Mouse (Mus musculus): ENCODE results near the gene Mapkbp1. TPM values are rescaled to one million over a fixed set of nuclear protein-coding genes. Genes with fewer than 3 reads are reported as not detected.

The Mapkbp1 gene
- polyA plus RNA-seq, 1 experiment = 0.82 TPM

DNA sequence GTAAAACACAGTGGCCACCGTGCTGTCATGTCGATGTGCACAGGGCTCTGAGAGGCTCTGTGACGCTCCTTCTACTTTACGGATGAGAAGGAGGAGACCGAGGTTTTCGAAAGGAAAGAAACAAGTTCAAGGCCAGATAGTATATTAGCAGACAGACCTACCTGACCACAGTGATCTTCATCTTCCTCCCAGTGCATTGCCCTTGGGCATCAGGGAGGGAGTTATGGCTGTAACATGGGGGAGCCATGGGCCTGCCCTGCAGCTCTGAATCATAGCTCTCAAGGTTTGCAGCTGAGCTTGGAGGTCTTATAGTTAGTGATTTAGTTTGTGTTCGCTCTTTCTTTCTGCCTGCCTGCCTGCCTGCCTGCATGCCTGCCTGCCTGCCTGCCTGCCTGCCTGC, 34.2 kb downstream of the Mapkbp1 start:
- H3K4me3 ChIP-seq (replicated peaks) = no peak overlapping the region
- H3K27me3 ChIP-seq (replicated peaks) = no peaks in the 10 kb centered on the region
- no peaks in the 10 kb centered on the region for H3K9me3 ChIP-seq
- peaks cover 7% of the 10 kb centered on the region for H3K36me3 ChIP-seq (replicated peaks; ENCODE audit: low read length)
- peaks cover 38% of the 10 kb centered on the region for H3K4me1 ChIP-seq
- TF ChIP-seq GATA1 (IDR thresholded peaks at IDR 0.05; ENCODE audit: borderline replicate concordance, low read length) = no peak
- TF ChIP-seq FLI1 (IDR thresholded peaks at IDR 0.05; ENCODE audit: low read length) = no peak

DNA sequence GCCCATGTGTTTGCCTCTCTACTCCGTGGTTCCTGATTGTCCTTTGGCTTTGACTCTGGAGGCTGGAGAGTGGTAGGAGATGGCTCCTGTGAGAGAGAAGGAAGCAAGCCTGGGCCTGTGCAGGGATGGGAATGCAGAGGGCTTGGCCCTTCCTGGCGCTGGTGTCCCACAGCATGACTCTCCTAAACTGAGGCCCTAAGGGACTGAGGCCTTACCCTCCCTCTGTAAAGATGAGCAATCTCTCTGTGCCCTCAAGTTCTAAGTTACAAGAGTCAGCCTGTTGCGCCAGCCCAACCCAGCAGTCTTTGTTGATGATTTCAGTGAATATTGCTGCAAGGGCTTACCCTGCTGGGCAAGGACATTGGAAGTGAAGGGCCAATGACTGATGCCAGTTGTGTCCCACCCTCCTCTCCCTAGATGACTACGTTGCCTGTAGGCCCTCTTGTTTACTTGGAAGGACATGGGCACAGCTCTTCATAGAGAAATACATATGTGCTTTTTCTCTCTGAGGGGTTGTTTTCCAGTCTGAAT, 35.2 kb downstream of the Mapkbp1 start:
- Histone ChIP-seq H3K36me3 (replicated peaks; ENCODE audit: low read length) (peaks cover 10% of the 10 kb centered on the region), H3K9me3 (no peaks in the 10 kb centered on the region), H3K4me1 (peaks cover 29% of the 10 kb centered on the region), H3K4me3 (replicated peaks) (peak overlapping the region; percentile 26), H3K27me3 (replicated peaks) (no peaks in the 10 kb centered on the region)
- TF ChIP-seq FLI1 (IDR thresholded peaks at IDR 0.05; ENCODE audit: low read length) (no peak), GATA1 (IDR thresholded peaks at IDR 0.05; ENCODE audit: borderline replicate concordance, low read length) (no peak)

GRCm38 (mm10) chr2:120008672-120009071, 36.2 kb downstream of the Mapkbp1 start:
- Histone ChIP-seq H3K27me3 (replicated peaks) (peaks cover 3% of the 10 kb centered on the region), H3K4me1 (peaks cover 34% of the 10 kb centered on the region)
- TF ChIP-seq FLI1 (IDR thresholded peaks at IDR 0.05; ENCODE audit: low read length) (no peak), GATA1 (IDR thresholded peaks at IDR 0.05; ENCODE audit: borderline replicate concordance, low read length) (no peak)

GRCm38 (mm10) chr2:120011462-120012200, 39.1 kb downstream of the Mapkbp1 start:
- Histone ChIP-seq H3K36me3 (replicated peaks; ENCODE audit: low read length) (peaks cover 35% of the 10 kb centered on the region), H3K9me3 (no peaks in the 10 kb centered on the region), H3K27me3 (replicated peaks) (peaks cover 3% of the 10 kb centered on the region), H3K4me3 (replicated peaks) (no peak overlapping the region), H3K4me1 (peaks cover 37% of the 10 kb centered on the region)
- no peak for TF ChIP-seq FLI1 (IDR thresholded peaks at IDR 0.05; ENCODE audit: low read length)
- no peak for TF ChIP-seq GATA1 (IDR thresholded peaks at IDR 0.05; ENCODE audit: borderline replicate concordance, low read length)

More at GRCm38 (mm10) chr2:120008672-120009071, 36.2 kb downstream of the Mapkbp1 start:
- H3K4me3 ChIP-seq (replicated peaks) = no peak overlapping the region
- H3K36me3 ChIP-seq (replicated peaks; ENCODE audit: low read length) = peaks cover 20% of the 10 kb centered on the region
- no peaks in the 10 kb centered on the region for H3K9me3 ChIP-seq

DNA sequence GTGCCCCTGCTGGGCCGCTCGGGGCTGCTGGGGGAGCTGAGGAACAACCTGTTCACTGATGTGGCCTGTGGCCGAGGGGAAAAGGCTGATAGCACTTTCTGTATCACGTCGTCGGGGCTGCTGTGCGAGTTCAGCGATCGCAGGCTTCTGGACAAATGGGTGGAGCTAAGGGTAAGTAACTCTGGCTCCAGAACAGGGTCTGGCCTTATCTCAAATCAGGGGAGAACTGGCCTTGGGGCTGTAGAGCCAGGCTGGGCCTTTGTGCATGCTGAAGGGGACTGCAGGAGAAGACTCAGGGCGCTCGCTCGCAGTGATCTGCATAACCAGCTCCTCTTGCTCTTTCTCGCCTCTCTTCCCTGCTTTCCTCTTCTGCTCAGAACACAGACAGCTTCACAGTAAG, 40.4 kb downstream of the Mapkbp1 start:
- Histone ChIP-seq H3K27me3 (replicated peaks) (peaks cover 5% of the 10 kb centered on the region), H3K36me3 (replicated peaks; ENCODE audit: low read length) (peaks cover 48% of the 10 kb centered on the region), H3K9me3 (no peaks in the 10 kb centered on the region), H3K4me3 (replicated peaks) (no peak overlapping the region), H3K4me1 (peaks cover 29% of the 10 kb centered on the region)
- TF ChIP-seq GATA1 (IDR thresholded peaks at IDR 0.05; ENCODE audit: borderline replicate concordance, low read length) (no peak), FLI1 (IDR thresholded peaks at IDR 0.05; ENCODE audit: low read length) (no peak)

DNA sequence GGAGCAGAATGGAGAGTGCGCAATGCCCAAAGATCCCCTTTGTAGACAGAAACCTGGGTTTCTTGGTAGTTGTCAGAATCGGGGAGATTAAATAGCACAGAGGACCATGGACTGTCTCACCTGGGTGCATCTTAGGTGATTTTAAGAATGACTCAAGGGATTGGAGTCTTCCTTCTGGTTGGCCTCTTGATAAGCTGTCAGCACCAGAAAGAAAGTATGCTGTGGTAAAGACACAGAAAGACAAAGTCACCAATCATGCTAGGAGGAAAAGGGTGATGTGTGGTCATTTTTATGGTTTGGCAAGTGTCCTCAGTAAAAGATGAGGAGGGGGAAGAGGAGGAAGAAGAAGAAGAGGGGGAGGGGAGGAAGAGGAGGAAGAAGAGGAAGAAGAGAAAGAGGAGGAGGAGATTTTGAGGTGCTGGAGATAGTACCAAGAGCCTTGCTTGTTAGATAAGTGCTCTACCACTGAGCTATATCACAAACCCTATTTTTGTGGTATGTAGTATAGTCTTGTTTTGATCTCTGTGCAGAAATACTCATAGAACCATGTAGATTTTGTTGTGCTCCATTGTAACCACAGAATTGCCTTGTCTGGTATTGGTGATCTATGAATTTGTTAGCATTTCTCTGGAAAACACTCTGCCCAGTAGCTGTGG, 41.5 kb downstream of the Mapkbp1 start:
- Histone ChIP-seq H3K9me3 (no peaks in the 10 kb centered on the region), H3K36me3 (replicated peaks; ENCODE audit: low read length) (peaks cover 58% of the 10 kb centered on the region), H3K4me3 (replicated peaks) (no peak overlapping the region), H3K27me3 (replicated peaks) (peaks cover 7% of the 10 kb centered on the region), H3K4me1 (peaks cover 24% of the 10 kb centered on the region)
- no peak for TF ChIP-seq GATA1 (IDR thresholded peaks at IDR 0.05; ENCODE audit: borderline replicate concordance, low read length)
- TF ChIP-seq FLI1 (IDR thresholded peaks at IDR 0.05; ENCODE audit: low read length) = no peak

- Histone ChIP-seq H3K4me3 (replicated peaks) (no peak overlapping the region), H3K36me3 (replicated peaks; ENCODE audit: low read length) (peaks cover 73% of the 10 kb centered on the region), H3K4me1 (peaks cover 31% of the 10 kb centered on the region), H3K9me3 (no peaks in the 10 kb centered on the region), H3K27me3 (replicated peaks) (peaks cover 10% of the 10 kb centered on the region)
- TF ChIP-seq FLI1 (IDR thresholded peaks at IDR 0.05; ENCODE audit: low read length) (no peak), GATA1 (IDR thresholded peaks at IDR 0.05; ENCODE audit: borderline replicate concordance, low read length) (no peak)
Measured at GRCm38 (mm10) chr2:120015882-120016281, 43.4 kb downstream of the Mapkbp1 start.

DNA sequence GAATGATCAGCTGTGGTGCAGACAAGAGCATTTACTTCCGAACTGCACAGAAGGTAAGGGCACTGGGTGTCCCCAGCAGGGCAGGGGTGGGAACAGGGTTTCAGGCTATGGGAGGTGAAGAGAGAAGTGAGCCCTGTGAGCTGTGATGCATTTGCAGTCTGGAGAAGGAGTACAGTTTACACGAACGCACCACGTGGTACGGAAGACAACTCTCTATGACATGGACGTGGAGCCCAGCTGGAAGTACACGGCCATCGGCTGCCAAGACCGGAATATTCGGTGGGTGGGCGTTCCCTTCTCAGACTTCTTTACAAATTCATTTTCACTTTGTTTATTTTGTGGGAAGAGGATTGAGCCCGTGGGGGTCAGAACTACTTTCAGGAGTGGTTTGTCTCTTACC, 45.1 kb downstream of the Mapkbp1 start:
- H3K9me3 ChIP-seq = no peaks in the 10 kb centered on the region
- peaks cover 31% of the 10 kb centered on the region for H3K4me1 ChIP-seq
- no peak overlapping the region for H3K4me3 ChIP-seq (replicated peaks)
- peaks cover 88% of the 10 kb centered on the region for H3K36me3 ChIP-seq (replicated peaks; ENCODE audit: low read length)
- peaks cover 10% of the 10 kb centered on the region for H3K27me3 ChIP-seq (replicated peaks)
- TF ChIP-seq FLI1 (IDR thresholded peaks at IDR 0.05; ENCODE audit: low read length) (no peak), GATA1 (IDR thresholded peaks at IDR 0.05; ENCODE audit: borderline replicate concordance, low read length) (no peak)

GRCm38 (mm10) chr2:120024337-120024736, 51.8 kb downstream of the Mapkbp1 start:
- H3K4me3 ChIP-seq (replicated peaks) = no peak overlapping the region
- no peaks in the 10 kb centered on the region for H3K27me3 ChIP-seq (replicated peaks)
- TF ChIP-seq GATA1 (IDR thresholded peaks at IDR 0.05; ENCODE audit: borderline replicate concordance, low read length) = no peak
- TF ChIP-seq FLI1 (IDR thresholded peaks at IDR 0.05; ENCODE audit: low read length) = no peak
- H3K9me3 ChIP-seq = no peaks in the 10 kb centered on the region
- peaks cover 25% of the 10 kb centered on the region for H3K4me1 ChIP-seq
- peaks cover 66% of the 10 kb centered on the region for H3K36me3 ChIP-seq (replicated peaks; ENCODE audit: low read length)
